Mouse (Mus musculus) Muller cell, postnatal 12 days (primary cell): Measurements from ENCODE around the gene Icam1.
"Not testable (repeated sequence)": the region's sequence is repeated elsewhere in the genome, so short reads cannot be mapped to it uniquely, and the experiment has no call there.

Experiments used
- DNase-seq: peaks from one replicate; pipeline ENCODE4 v3.0.0-alpha.2; 2015; ENCODE audit errors: inconsistent ontology term

Gene Icam1

DNA sequence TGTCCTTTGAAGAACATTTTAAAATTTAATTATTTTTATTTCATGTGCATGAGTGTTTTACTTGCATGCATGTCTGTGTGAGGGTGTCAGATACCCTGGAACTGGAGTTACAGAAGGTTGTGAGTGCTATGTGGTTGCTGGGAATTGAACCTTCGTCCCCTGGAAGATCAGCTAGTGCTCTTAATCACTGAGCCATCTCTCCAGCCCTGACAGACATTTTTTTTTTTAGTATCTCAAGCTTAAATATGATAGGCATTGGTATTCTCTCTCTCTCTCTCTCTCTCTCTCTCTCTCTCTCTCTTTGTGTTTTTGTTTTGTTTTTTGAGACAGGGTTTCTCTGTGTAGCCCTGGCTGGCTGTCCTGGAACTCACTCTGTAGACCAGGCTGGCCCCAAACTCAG is 29.0 kb downstream of the Icam1 start:
- DNase-seq, result not testable (repeated sequence)

DNA sequence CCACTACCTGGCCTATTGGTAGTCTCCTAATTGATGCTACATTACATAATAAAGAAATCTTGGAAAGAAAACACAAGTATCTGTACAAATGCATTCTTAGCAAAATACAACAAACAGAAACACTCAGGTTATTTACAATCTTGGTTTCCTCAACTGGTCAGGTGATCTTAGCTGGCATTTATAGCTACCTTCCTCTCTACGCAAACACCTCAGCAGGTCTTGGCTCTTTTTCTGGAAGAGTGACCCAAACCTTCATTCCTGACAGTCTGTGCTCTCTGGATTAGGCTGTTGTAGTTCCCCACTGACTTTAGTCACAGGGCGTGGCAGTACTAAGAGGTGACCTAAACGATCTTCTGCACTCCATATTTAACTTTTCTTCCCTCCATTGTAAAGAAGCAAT is 29.4 kb downstream of the Icam1 start:
- DNase-seq, result no peak

DNA sequence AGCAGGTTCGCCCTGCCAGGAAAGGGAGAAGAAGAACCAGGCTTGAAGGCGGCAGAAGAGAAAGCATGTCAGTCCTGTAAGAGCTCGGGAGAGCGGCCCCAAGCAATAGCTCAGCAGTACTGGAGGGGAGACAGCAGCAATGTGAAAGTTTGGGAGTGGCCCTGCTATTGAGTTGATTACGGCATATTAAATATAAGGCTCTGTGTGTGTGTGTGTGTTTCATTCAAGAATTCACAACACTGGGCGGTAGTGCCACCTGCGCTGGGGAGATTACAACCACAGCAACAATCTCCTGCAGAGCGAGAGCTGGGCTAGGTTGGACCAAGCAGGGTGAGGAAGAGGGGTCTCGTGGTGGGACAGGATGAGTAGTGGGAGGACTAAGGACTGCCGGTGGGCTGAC is 35.8 kb downstream of the Icam1 start:
- no peak for DNase-seq

DNA sequence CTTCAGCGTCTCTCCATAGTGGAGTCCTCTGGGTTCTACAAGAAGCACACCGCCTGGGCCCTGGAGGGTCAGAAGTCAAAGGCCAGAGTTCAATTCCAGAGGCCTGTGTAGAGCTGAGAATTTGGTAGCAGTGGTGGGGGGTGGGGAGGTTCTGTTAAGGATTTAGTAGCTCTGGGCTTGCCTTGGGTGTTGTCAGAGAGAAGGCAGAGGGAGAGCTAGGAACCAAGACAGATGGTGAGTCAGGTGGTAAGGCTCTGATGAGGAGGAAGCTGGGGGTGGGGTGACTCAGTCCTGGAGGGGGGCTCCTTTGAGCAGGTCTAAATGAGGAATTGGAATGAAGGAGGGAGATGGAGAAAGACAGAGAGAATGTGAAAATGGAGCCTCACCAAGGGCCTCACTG is 47.1 kb downstream of the Icam1 start:
- no peak for DNase-seq

- DNase-seq, result no peak
Measured at GRCm38 (mm10) chr9:21067006-21067684, 51.4 kb downstream of the Icam1 start, which contains the start of gene Zglp1. Gene Zglp1, minus strand, starts transcription at chr9:21067093.

- DNase-seq, result peak; percentile 20
Measured at GRCm38 (mm10) chr9:21072641-21073040, 56.9 kb downstream of the Icam1 start.

DNA sequence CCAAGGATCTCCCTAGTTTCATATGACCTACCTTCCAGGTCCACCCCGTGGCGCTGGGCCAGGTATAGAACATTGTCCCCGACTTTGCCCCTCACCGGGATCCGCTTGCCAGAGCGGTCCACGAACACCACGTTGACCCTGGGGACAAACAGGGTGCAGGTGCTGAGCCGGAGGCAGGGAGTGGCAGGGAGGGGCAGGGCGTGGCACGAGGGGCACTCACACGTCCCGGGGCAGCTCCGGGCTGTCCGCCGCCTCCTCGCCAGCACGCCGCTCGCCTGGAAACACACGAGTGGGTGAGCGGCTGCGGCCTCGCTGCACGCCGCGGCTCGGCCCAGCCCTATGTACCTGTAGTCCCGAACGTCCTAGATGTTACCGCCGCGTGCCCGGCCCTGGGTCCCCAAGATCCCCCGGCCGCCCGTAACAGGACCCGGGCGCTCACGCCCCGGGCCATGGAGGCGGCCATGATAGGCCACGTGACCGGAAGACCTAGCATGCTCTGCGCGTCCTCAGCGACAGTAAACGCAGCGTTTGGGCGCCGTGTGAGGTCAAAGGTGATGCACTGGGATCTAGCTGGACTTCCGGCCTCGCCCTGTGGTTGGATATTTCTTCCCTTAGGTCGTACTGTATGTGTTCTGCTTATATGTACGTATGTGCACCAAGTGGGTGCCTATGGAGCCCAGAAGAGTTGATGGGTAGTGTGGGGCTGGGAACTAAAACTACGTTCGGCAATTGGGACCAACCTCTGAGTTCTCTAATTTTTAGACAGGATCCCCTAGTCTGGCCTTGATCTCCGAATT is 57.5 kb downstream of the Icam1 start, which contains the start of the genes Gm49373 and Fdx1l:
Gene Gm49373, minus strand, starts transcription at position 53 of the 797 bp plus-strand sequence.
Gene Fdx1l, minus strand, starts transcription at position 571 of the 797 bp plus-strand sequence.
- DNase-seq, result peak; percentile 81

- no peak for DNase-seq
Measured at GRCm38 (mm10) chr9:21074173-21074572, 58.4 kb downstream of the Icam1 start.

GRCm38 (mm10) chr9:21075625-21076024 is 59.8 kb downstream of the Icam1 start:
- DNase-seq, result no peak
